Mouse (Mus musculus): ENCODE results near the gene Anapc16.

GRCm38 (mm10) chr10:59943421-59943989 is 59.4 kb downstream of the Anapc16 start:
- TF ChIP-seq CTCF (IDR thresholded peaks at IDR 0.05; ENCODE audit: control insufficient read depth, insufficient read depth, insufficient replicate concordance, low read depth, low read length): no peak
- TF ChIP-seq POLR2A (IDR thresholded peaks at IDR 0.05; ENCODE audit: control insufficient read depth, low read depth, low read length): no peak
